Comparison of ENCODE assay signal across 18 mouse cellular contexts in the genomic region with DNA sequence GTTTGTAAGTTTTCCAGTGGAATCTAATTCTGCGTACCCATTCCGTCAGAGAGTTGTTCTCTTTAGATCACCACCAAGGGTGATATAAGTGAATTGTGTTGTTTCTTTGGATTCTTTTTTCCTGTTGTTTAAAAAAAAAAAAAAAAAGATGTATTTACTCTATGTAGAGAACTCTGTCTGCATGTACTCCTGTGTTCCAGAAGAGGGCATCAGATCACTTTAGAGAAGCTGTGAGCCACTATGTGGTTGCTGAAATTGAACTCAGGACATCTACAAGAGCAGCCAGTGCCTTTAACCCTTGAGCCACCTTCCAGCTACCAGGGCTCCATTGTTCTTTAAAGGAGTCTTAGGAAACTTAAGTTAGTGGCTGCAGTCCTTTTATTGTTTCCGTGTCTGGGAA. TPM values are rescaled to one million over a fixed set of nuclear protein-coding genes. Genes with fewer than 3 reads are reported as not detected.
DNase-seq lines count a peak whose midpoint lies in the region; ATAC-seq and TF ChIP-seq lines count a peak whose summit lies in the region.
"Had no signal": no experiment of that assay in that cellular context is flagged by ENCODE, and none has a peak within 500 bp of the region (broad histone marks: within the 10 kb centered on the region; RNA-seq: fewer than 3 reads in every experiment).

No protein-coding gene starts in this region.

- DNase-seq in cerebellum, adult 2 months = no peak
- DNase-seq in cerebellum, adult 9-10 months = no peak
- DNase-seq in hindbrain, postnatal 0 days (ENCODE audit: low spot score) = no peak
- no peak for DNase-seq in hindbrain, embryonic 11.5 days (ENCODE audit: low spot score)
- DNase-seq in midbrain, embryonic 14.5 days = peak; percentile 23
- no peak for DNase-seq in thymus, postnatal 36 days
- DNase-seq: adrenal gland, postnatal 25 days; cerebellum, postnatal 25 days; layer of hippocampus, adult 9-11 months; liver; right cerebral cortex, adult 18-20 months; spleen, adult 18-20 months had no signal

- TF ChIP-seq POLR2A in cerebellum, adult 2 months (IDR thresholded peaks at IDR 0.05; ENCODE audit: borderline replicate concordance, insufficient read depth, low read length) = no peak

- no peak overlapping the region for H3K4me3 ChIP-seq in cerebellum, adult 2 months (replicated peaks; ENCODE audit: insufficient read depth, low read depth, low read length)
- no peak overlapping the region for H3K4me3 ChIP-seq in hindbrain, postnatal 0 days (ENCODE audit: low read length)
- H3K4me3 ChIP-seq in hindbrain, embryonic 11.5 days (ENCODE audit: low read depth, low read length) = no peak overlapping the region
- H3K4me3 ChIP-seq in midbrain, embryonic 14.5 days (replicated peaks; ENCODE audit: low read depth, low read length) = no peak overlapping the region
- no peak overlapping the region for H3K4me3 ChIP-seq in midbrain, embryonic 16.5 days (ENCODE audit: low read depth, low read length)
- no peak overlapping the region for H3K4me3 ChIP-seq in neural tube, embryonic 15.5 days (replicated peaks)
- H3K4me3 ChIP-seq: embryonic facial prominence, embryonic 15.5 days; forebrain, embryonic 13.5 days; stomach, embryonic 15.5 days had no signal

- TF ChIP-seq CTCF in cerebellum, adult 2 months (IDR thresholded peaks at IDR 0.05; ENCODE audit: borderline replicate concordance, insufficient read depth, low read depth, low read length) = peak; percentile 41; the same call in 1 of the 2 replicates
- peak; percentile 45 for TF ChIP-seq CTCF in hindbrain, postnatal 0 days (IDR thresholded peaks at IDR 0.05; ENCODE audit: low read depth)

- H3K27me3 ChIP-seq in cerebellum, adult 2 months (ENCODE audit: control insufficient read depth, insufficient read depth, low read length) = no peaks in the 10 kb centered on the region
- H3K27me3 ChIP-seq in hindbrain, postnatal 0 days (ENCODE audit: insufficient read depth, low read length) = no peaks in the 10 kb centered on the region
- H3K27me3 ChIP-seq in hindbrain, embryonic 11.5 days (ENCODE audit: control insufficient read depth, insufficient read depth, low read length) = no peaks in the 10 kb centered on the region
- H3K27me3 ChIP-seq in midbrain, embryonic 14.5 days (ENCODE audit: control insufficient read depth, insufficient read depth, low read length) = no peaks in the 10 kb centered on the region
- no peaks in the 10 kb centered on the region for H3K27me3 ChIP-seq in midbrain, embryonic 16.5 days (ENCODE audit: control insufficient read depth, insufficient read depth, low read depth, low read length)
- no peaks in the 10 kb centered on the region for H3K27me3 ChIP-seq in neural tube, embryonic 15.5 days (replicated peaks)
- H3K27me3 ChIP-seq: embryonic facial prominence, embryonic 15.5 days; forebrain, embryonic 13.5 days; stomach, embryonic 15.5 days had no signal

- WGBS in cerebellum, adult 2 months = 90% methylated on average over 3 of the region's 3 CpGs
- WGBS in hindbrain, postnatal 0 days = 87% methylated on average over 3 of the region's 3 CpGs
- WGBS in hindbrain, embryonic 11.5 days = 84% methylated on average over 3 of the region's 3 CpGs
- 87% methylated on average over 3 of the region's 3 CpGs for WGBS in midbrain, embryonic 14.5 days
- WGBS in midbrain, embryonic 16.5 days = 83% methylated on average over 3 of the region's 3 CpGs
- WGBS in neural tube, embryonic 15.5 days = 88% methylated on average over 3 of the region's 3 CpGs

- H3K9ac ChIP-seq in hindbrain, postnatal 0 days (replicated peaks; ENCODE audit: low read length) = no peak overlapping the region
- H3K9ac ChIP-seq in hindbrain, embryonic 11.5 days (ENCODE audit: low read depth, low read length) = no peak overlapping the region
- H3K9ac ChIP-seq in midbrain, embryonic 14.5 days (replicated peaks; ENCODE audit: low read length) = no peak overlapping the region
- H3K9ac ChIP-seq in midbrain, embryonic 16.5 days (ENCODE audit: low read depth, low read length) = no peak overlapping the region
- H3K9ac ChIP-seq in neural tube, embryonic 15.5 days (replicated peaks) = no peak overlapping the region
- H3K9ac ChIP-seq: embryonic facial prominence, embryonic 15.5 days; forebrain, embryonic 13.5 days; stomach, embryonic 15.5 days had no signal

- no peak overlapping the region for H3K27ac ChIP-seq in cerebellum, adult 2 months (ENCODE audit: insufficient read depth, low read length)
- H3K27ac ChIP-seq in hindbrain, postnatal 0 days = no peak overlapping the region
- no peak overlapping the region for H3K27ac ChIP-seq in hindbrain, embryonic 11.5 days (ENCODE audit: low read depth, low read length)
- H3K27ac ChIP-seq in midbrain, embryonic 14.5 days (replicated peaks; ENCODE audit: low read depth, low read length) = no peak overlapping the region
- no peak overlapping the region for H3K27ac ChIP-seq in midbrain, embryonic 16.5 days (ENCODE audit: low read length)
- H3K27ac ChIP-seq in neural tube, embryonic 15.5 days (replicated peaks) = no peak overlapping the region
- H3K27ac ChIP-seq: embryonic facial prominence, embryonic 15.5 days; forebrain, embryonic 13.5 days; stomach, embryonic 15.5 days had no signal

- ATAC-seq in hindbrain, postnatal 0 days = no peak
- no peak for ATAC-seq in hindbrain, embryonic 11.5 days (ENCODE audit: low FRiP score)
- ATAC-seq in midbrain, embryonic 14.5 days (ENCODE audit: low FRiP score, low TSS enrichment) = no peak
- ATAC-seq in midbrain, embryonic 16.5 days = no peak
- ATAC-seq in neural tube, embryonic 15.5 days (ENCODE audit: low FRiP score) = no peak
- ATAC-seq: forebrain, embryonic 13.5 days had no signal

- no peaks in the 10 kb centered on the region for H3K36me3 ChIP-seq in hindbrain, postnatal 0 days (ENCODE audit: insufficient read depth, low read length)
- H3K36me3 ChIP-seq in hindbrain, embryonic 11.5 days (ENCODE audit: control insufficient read depth, insufficient read depth, low read length) = no peaks in the 10 kb centered on the region
- peaks cover 17% of the 10 kb centered on the region for H3K36me3 ChIP-seq in midbrain, embryonic 14.5 days (ENCODE audit: control insufficient read depth, insufficient read depth, low read length)
- H3K36me3 ChIP-seq in midbrain, embryonic 16.5 days (ENCODE audit: control insufficient read depth, insufficient read depth, low read length) = peaks cover 3% of the 10 kb centered on the region; the same call in 1 of the 2 replicates
- H3K36me3 ChIP-seq in neural tube, embryonic 15.5 days = peaks cover 9% of the 10 kb centered on the region
- H3K36me3 ChIP-seq: G1E had no signal

- H3K4me1 ChIP-seq in cerebellum, adult 2 months (ENCODE audit: control insufficient read depth, insufficient read depth, low read length) = no peaks in the 10 kb centered on the region
- H3K4me1 ChIP-seq in hindbrain, postnatal 0 days (ENCODE audit: insufficient read depth, low read length) = no peaks in the 10 kb centered on the region
- H3K4me1 ChIP-seq in hindbrain, embryonic 11.5 days (replicated peaks; ENCODE audit: control insufficient read depth, insufficient read depth, low read length) = no peaks in the 10 kb centered on the region
- H3K4me1 ChIP-seq in midbrain, embryonic 14.5 days (ENCODE audit: control insufficient read depth, insufficient read depth, low read length) = no peaks in the 10 kb centered on the region
- H3K4me1 ChIP-seq in midbrain, embryonic 16.5 days (ENCODE audit: control insufficient read depth, insufficient read depth, low read length) = no peaks in the 10 kb centered on the region
- no peaks in the 10 kb centered on the region for H3K4me1 ChIP-seq in neural tube, embryonic 15.5 days
- H3K4me1 ChIP-seq: embryonic facial prominence, embryonic 15.5 days; forebrain, embryonic 13.5 days; stomach, embryonic 15.5 days had no signal

- no peak overlapping the region for H3K4me2 ChIP-seq in hindbrain, postnatal 0 days (ENCODE audit: low read depth, low read length)
- no peak overlapping the region for H3K4me2 ChIP-seq in hindbrain, embryonic 11.5 days (replicated peaks; ENCODE audit: low read depth, low read length)
- no peak overlapping the region for H3K4me2 ChIP-seq in midbrain, embryonic 14.5 days (ENCODE audit: low read length)
- H3K4me2 ChIP-seq in midbrain, embryonic 16.5 days (ENCODE audit: low read length) = no peak overlapping the region
- H3K4me2 ChIP-seq in neural tube, embryonic 15.5 days = no peak overlapping the region
- H3K4me2 ChIP-seq: embryonic facial prominence, embryonic 15.5 days; forebrain, embryonic 13.5 days; stomach, embryonic 15.5 days had no signal

- H3K9me3 ChIP-seq in hindbrain, postnatal 0 days (ENCODE audit: low read length) = no peaks in the 10 kb centered on the region
- H3K9me3 ChIP-seq in hindbrain, embryonic 11.5 days (ENCODE audit: control insufficient read depth, low read length) = no peaks in the 10 kb centered on the region
- H3K9me3 ChIP-seq in midbrain, embryonic 14.5 days (ENCODE audit: control insufficient read depth, low read length) = no peaks in the 10 kb centered on the region
- H3K9me3 ChIP-seq in midbrain, embryonic 16.5 days (replicated peaks; ENCODE audit: control insufficient read depth, low read length, poor library complexity, severe bottlenecking) = no peaks in the 10 kb centered on the region
- H3K9me3 ChIP-seq in neural tube, embryonic 15.5 days (replicated peaks) = no peaks in the 10 kb centered on the region
- H3K9me3 ChIP-seq: embryonic facial prominence, embryonic 15.5 days; forebrain, embryonic 13.5 days; G1E; stomach, embryonic 15.5 days had no signal

RNA-seq across cellular contexts. Expression of a gene that starts 48.5 kb away (rescaled TPM):
- 22.9 and 26.0 TPM in 2 replicates for polyA plus RNA-seq in cerebellum, adult 2 months (2012; rRNA removed)
- 34.9 and 36.2 TPM in 2 replicates for total RNA-seq in hindbrain, postnatal 0 days (2014; rRNA removed)
- 17.1 and 17.7 TPM in 2 replicates for polyA plus RNA-seq in hindbrain, postnatal 0 days (2015; fragmentation: Nextera tagmentation; extraction: Ambion mirVana)
- polyA plus RNA-seq in hindbrain, embryonic 11.5 days (2014; fragmentation: Nextera tagmentation; extraction: Ambion mirVana) = 31.3 and 32.1 TPM in 2 replicates
- polyA plus RNA-seq in midbrain, embryonic 14.5 days (2014; fragmentation: Nextera tagmentation; extraction: Ambion mirVana) = 32.1 and 32.2 TPM in 2 replicates
- polyA plus RNA-seq in midbrain, embryonic 16.5 days (2015; fragmentation: Nextera tagmentation; extraction: Ambion mirVana) = 33.7 and 38.5 TPM in 2 replicates
- polyA plus RNA-seq in neural tube, embryonic 15.5 days (2015; fragmentation: Nextera tagmentation; extraction: Ambion mirVana) = 28.3 and 28.8 TPM in 2 replicates
